Mouse (Mus musculus) lung, embryonic 15.5 days (tissue): Measurements from ENCODE around the gene Thsd4. TPM values are rescaled to one million over a fixed set of nuclear protein-coding genes. Genes with fewer than 3 reads are reported as not detected.

Source experiments
- ATAC-seq: fragments of 200-750 bp; cut with Nextera tagmentation; 2 replicates; pipeline ENCODE4 v1.8.0; 2017; ENCODE audit warnings: moderate number of reproducible peaks, borderline replicate concordance; ENCODE audit not compliant: low FRiP score, low TSS enrichment; ENCODE audit errors: extremely low read depth
- H3K27ac ChIP-seq: fragments of 300-500 bp; sonication (generic); 2 replicates; pipeline ENCODE4 v1.5.1; 2015; ENCODE audit warnings: moderate library complexity, mild to moderate bottlenecking, inconsistent platforms
- H3K27me3 ChIP-seq: fragments of 300-500 bp; sonication (generic); 2 replicates; pipeline ENCODE4 v1.6.1; 2015; ENCODE audit warnings: inconsistent platforms
- H3K36me3 ChIP-seq: fragments of 300-500 bp; sonication (generic); 2 replicates; pipeline ENCODE4 v1.6.1; 2015; ENCODE audit warnings: inconsistent platforms
- H3K4me1 ChIP-seq: fragments of 300-500 bp; sonication (generic); 2 replicates; pipeline ENCODE4 v1.6.1; 2015; ENCODE audit warnings: inconsistent platforms
- H3K4me2 ChIP-seq: fragments of 300-500 bp; sonication (generic); 2 replicates; pipeline ENCODE4 v1.6.1; 2015; ENCODE audit warnings: inconsistent platforms, mild to moderate bottlenecking, moderate library complexity
- H3K4me3 ChIP-seq: fragments of 300-500 bp; sonication (generic); 2 replicates; pipeline ENCODE4 v1.5.1; 2015; ENCODE audit warnings: mild to moderate bottlenecking, inconsistent platforms
- H3K9ac ChIP-seq: fragments of 300-500 bp; sonication (generic); 2 replicates; pipeline ENCODE4 v1.6.1; 2015; ENCODE audit warnings: inconsistent platforms
- H3K9me3 ChIP-seq: fragments of 300-500 bp; sonication (generic); 2 replicates; pipeline ENCODE4 v1.6.1; 2016; ENCODE audit warnings: inconsistent platforms
- WGBS: fragments of 180-500 bp; shearing (Covaris S2); methylation state at CpG from one replicate; pipeline ENCODE4 v1.1.7; 2015; 5-methylcytosine and 5-hydroxymethylcytosine counted together
- polyA plus RNA-seq: library from polyadenylated mRNA; unstranded; fragments of >200 nt; fragmentation: Nextera tagmentation; extraction: Ambion mirVana; gene quantifications from 2 replicates; pipeline ENCODE4 v1.2.1, GENCODE M21; 2015

Thsd4 gene
- polyA plus RNA-seq, 1 experiment from 2014 or later, result 10.0 TPM

- Histone ChIP-seq H3K27me3 (no peaks in the 10 kb centered on the region), H3K4me3 (no peak overlapping the region), H3K9ac (no peak overlapping the region), H3K36me3 (no peaks in the 10 kb centered on the region), H3K27ac (no peak overlapping the region), H3K4me2 (no peak overlapping the region), H3K4me1 (peaks cover 18% of the 10 kb centered on the region), H3K9me3 (no peaks in the 10 kb centered on the region)
- no peak for ATAC-seq
- 72% methylated on average over 7 of the region's 7 CpGs for WGBS
These were observed 568.3 kb downstream of the Thsd4 start for GRCm38 (mm10) chr9:59953556-59953955.

DNA sequence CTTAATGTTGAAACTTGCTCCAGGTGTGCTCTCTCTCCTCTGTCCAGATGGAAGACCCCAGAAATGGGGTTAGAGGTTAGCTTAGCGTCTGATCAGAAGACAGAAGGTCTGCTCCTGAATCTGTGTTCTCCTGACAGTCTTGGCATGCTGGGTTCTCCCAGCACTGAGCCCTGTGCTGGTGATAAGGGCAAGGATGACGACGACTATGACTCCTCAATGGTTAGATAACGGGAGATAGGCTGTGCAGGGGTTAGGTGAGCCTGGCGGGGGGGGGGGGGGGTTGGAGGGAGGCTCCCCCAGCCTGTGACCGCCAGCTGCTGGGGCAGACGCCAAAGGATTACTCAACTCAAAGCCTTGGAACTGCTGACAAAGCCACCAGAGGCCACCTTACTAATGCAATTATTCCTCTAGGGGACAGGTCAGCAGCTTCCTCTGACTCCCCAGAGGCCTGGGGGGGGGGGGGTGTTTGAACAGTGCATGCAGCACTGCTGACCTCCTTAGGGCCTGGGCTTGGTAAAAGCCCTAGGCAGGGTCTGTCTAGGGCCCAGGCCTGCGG is 569.3 kb downstream of the Thsd4 start:
- no peak overlapping the region for H3K27ac ChIP-seq
- H3K4me1 ChIP-seq, result peaks cover 18% of the 10 kb centered on the region
- no peaks in the 10 kb centered on the region for H3K9me3 ChIP-seq
- no peak overlapping the region for H3K4me2 ChIP-seq
- WGBS, result 38% methylated on average over 8 of the region's 8 CpGs
- ATAC-seq, result no peak
- H3K27me3 ChIP-seq, result no peaks in the 10 kb centered on the region
- no peaks in the 10 kb centered on the region for H3K36me3 ChIP-seq
- no peak overlapping the region for H3K9ac ChIP-seq
- H3K4me3 ChIP-seq, result no peak overlapping the region

- no peaks in the 10 kb centered on the region for H3K27me3 ChIP-seq
- no peak overlapping the region for H3K4me2 ChIP-seq
- no peaks in the 10 kb centered on the region for H3K9me3 ChIP-seq
- H3K9ac ChIP-seq, result no peak overlapping the region
- H3K27ac ChIP-seq, result no peak overlapping the region
- ATAC-seq, result no peak
- peaks cover 18% of the 10 kb centered on the region for H3K4me1 ChIP-seq
- 58% methylated on average over 4 of the region's 4 CpGs for WGBS
- H3K4me3 ChIP-seq, result no peak overlapping the region
- no peaks in the 10 kb centered on the region for H3K36me3 ChIP-seq
These were observed 569.9 kb downstream of the Thsd4 start for GRCm38 (mm10) chr9:59951943-59952342.

GRCm38 (mm10) chr9:59951001-59951750 is 570.7 kb downstream of the Thsd4 start:
- no peak for ATAC-seq
- H3K27me3 ChIP-seq, result no peaks in the 10 kb centered on the region
- 86% methylated on average over 9 of the region's 9 CpGs for WGBS
- H3K4me1 ChIP-seq, result peaks cover 12% of the 10 kb centered on the region
- no peak overlapping the region for H3K4me3 ChIP-seq
- no peak overlapping the region for H3K4me2 ChIP-seq
- H3K36me3 ChIP-seq, result no peaks in the 10 kb centered on the region
- no peaks in the 10 kb centered on the region for H3K9me3 ChIP-seq
- no peak overlapping the region for H3K9ac ChIP-seq
- H3K27ac ChIP-seq, result no peak overlapping the region

DNA sequence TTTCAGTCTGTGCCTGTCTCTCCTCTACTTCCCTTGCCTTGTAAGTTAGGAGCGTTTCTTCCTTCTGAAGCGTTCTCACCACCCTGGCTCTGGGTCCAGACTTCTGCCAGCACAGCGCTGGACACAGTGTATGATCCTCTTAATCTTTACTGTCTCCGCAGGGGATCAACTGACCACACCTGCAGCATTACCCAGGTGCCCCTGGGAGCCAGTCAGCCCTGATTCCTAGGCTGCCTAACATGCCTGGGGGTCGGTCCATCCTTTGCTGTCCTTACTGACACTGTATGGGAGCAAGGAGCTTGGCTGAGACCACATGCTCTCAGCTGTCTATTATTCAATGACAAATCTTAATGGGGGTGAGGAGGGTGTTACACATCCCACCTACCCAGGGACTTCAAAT is 571.9 kb downstream of the Thsd4 start:
- no peaks in the 10 kb centered on the region for H3K27me3 ChIP-seq
- no peak overlapping the region for H3K27ac ChIP-seq
- no peak for ATAC-seq
- peaks cover 3% of the 10 kb centered on the region; the same call in 1 of the 2 replicates for H3K4me1 ChIP-seq
- 88% methylated on average over 5 of the region's 5 CpGs for whole genome bisulfite sequencing
- no peaks in the 10 kb centered on the region for H3K36me3 ChIP-seq
- no peak overlapping the region for H3K4me2 ChIP-seq
- no peaks in the 10 kb centered on the region for H3K9me3 ChIP-seq
- no peak overlapping the region for H3K4me3 ChIP-seq
- H3K9ac ChIP-seq, result no peak overlapping the region

DNA sequence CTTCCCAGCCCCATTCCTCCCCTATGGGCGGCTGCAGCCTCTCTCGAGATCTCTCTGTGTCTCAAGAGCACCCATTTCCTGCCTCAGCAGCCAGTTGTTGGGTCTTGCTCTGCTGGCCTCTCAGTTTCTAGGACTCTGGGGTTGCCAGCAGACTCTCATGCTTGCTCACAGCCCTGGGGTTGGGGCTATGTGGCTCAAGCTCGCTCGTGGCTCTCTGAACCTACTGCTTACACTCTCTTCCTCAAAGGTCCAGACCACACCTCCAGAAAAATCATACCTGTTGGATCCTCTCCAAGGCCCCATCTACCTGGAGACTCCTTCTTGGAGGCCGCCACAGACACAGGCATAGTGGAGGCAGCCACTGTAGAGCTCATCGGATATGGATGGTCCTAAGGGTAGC is 572.3 kb downstream of the Thsd4 start:
- H3K36me3 ChIP-seq, result no peaks in the 10 kb centered on the region
- H3K4me3 ChIP-seq, result no peak overlapping the region
- WGBS, result 67% methylated on average over 6 of the region's 6 CpGs
- H3K27ac ChIP-seq, result no peak overlapping the region
- H3K27me3 ChIP-seq, result no peaks in the 10 kb centered on the region
- ATAC-seq, result no peak
- no peaks in the 10 kb centered on the region for H3K9me3 ChIP-seq
- peaks cover 3% of the 10 kb centered on the region; the same call in 1 of the 2 replicates for H3K4me1 ChIP-seq
- H3K4me2 ChIP-seq, result no peak overlapping the region
- H3K9ac ChIP-seq, result no peak overlapping the region

GRCm38 (mm10) chr9:59948691-59949250 is 573.1 kb downstream of the Thsd4 start:
- Histone ChIP-seq H3K9me3 (no peaks in the 10 kb centered on the region), H3K36me3 (no peaks in the 10 kb centered on the region), H3K9ac (no peak overlapping the region), H3K4me1 (peaks cover 3% of the 10 kb centered on the region; the same call in 1 of the 2 replicates), H3K27ac (no peak overlapping the region), H3K4me2 (no peak overlapping the region), H3K4me3 (no peak overlapping the region), H3K27me3 (no peaks in the 10 kb centered on the region)
- WGBS, result 76% methylated on average over 17 of the region's 17 CpGs
- ATAC-seq, result no peak

DNA sequence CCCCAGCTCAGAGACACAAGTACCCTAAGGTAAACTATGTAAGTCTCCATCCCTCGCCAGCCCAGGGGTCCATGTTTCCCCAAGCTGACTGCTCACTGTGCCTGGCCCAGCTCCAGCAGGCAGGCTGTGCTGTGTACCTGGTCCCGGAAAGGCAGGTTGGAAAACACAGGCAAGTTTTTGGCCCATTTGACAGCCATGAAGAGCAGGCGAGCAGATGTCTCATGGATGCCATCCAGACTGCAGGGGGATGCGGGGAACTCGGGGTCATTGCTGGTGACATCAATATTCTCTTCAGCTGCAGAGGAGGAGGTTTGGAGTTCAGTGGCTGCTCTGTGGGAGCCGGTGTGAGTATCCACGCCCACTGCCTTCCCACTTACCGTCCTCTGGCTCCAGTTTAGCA is 573.6 kb downstream of the Thsd4 start:
- H3K27me3 ChIP-seq, result no peaks in the 10 kb centered on the region
- no peak for ATAC-seq
- H3K9ac ChIP-seq, result no peak overlapping the region
- H3K27ac ChIP-seq, result no peak overlapping the region
- H3K4me3 ChIP-seq, result no peak overlapping the region
- H3K4me2 ChIP-seq, result no peak overlapping the region
- no peaks in the 10 kb centered on the region for H3K9me3 ChIP-seq
- 49% methylated on average over 8 of the region's 8 CpGs for WGBS
- H3K36me3 ChIP-seq, result no peaks in the 10 kb centered on the region
- H3K4me1 ChIP-seq, result peaks cover 5% of the 10 kb centered on the region; the same call in 1 of the 2 replicates

GRCm38 (mm10) chr9:59947271-59947670 is 574.6 kb downstream of the Thsd4 start:
- Histone ChIP-seq H3K9ac (no peak overlapping the region), H3K4me1 (peaks cover 8% of the 10 kb centered on the region; the same call in 1 of the 2 replicates), H3K27me3 (no peaks in the 10 kb centered on the region), H3K9me3 (no peaks in the 10 kb centered on the region), H3K27ac (no peak overlapping the region), H3K4me3 (no peak overlapping the region), H3K4me2 (no peak overlapping the region), H3K36me3 (no peaks in the 10 kb centered on the region)
- 70% methylated on average over 8 of the region's 8 CpGs for WGBS
- no peak for ATAC-seq

DNA sequence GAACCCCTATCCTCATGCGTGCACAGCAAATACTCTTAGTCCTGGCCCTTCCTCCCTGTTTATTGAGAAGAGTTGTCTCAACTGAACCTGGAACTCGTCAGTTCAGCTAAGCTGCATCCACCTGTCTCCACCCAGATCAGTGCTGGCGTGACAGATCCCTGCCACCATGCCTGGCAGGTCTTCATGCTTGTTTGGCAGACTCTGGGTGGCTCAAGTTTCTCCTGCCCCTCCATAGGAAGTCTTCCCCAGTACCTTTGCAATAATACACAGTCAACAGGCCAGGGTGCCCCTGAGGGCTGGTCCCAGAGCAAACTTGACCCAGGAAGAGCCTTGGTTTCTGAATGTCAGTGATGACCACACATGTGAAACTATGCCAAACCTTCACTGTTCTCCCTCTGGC is 576.6 kb downstream of the Thsd4 start:
- ATAC-seq, result no peak
- peaks cover 13% of the 10 kb centered on the region; the same call in 1 of the 2 replicates for H3K4me1 ChIP-seq

DNA sequence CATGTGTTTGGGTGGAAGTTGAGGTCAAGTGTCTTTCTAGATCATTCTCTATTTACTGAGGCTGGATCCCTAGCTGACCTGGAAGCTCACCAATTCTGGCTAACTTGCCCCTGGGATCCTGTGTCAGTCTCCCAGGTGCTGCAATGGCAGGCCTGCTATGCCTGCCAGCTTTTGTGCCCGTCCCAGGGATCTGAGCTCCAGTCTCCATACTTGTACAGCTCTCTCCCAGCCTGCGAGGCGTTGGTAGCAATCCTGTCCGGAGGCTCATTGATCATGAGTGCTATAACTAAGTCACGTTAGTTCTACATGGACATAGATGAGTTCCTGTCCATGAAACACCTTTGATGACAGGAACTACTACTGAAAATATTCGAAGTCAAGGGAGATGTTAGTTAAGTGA is 578.0 kb downstream of the Thsd4 start:
- Histone ChIP-seq H3K9ac (no peak overlapping the region), H3K9me3 (no peaks in the 10 kb centered on the region), H3K27ac (no peak overlapping the region), H3K36me3 (no peaks in the 10 kb centered on the region), H3K4me2 (no peak overlapping the region), H3K4me1 (peaks cover 23% of the 10 kb centered on the region; the same call in 1 of the 2 replicates), H3K27me3 (no peaks in the 10 kb centered on the region), H3K4me3 (no peak overlapping the region)
- 76% methylated on average over 6 of the region's 6 CpGs for WGBS
- ATAC-seq, result no peak

More for the DNA sequence above, 576.6 kb downstream of the Thsd4 start:
- H3K36me3 ChIP-seq, result no peaks in the 10 kb centered on the region
- H3K9ac ChIP-seq, result no peak overlapping the region
- no peak overlapping the region for H3K4me2 ChIP-seq
- 62% methylated on average over 3 of the region's 3 CpGs for WGBS
- H3K9me3 ChIP-seq, result no peaks in the 10 kb centered on the region
- no peak overlapping the region for H3K27ac ChIP-seq
- no peaks in the 10 kb centered on the region for H3K27me3 ChIP-seq
- H3K4me3 ChIP-seq, result no peak overlapping the region

GRCm38 (mm10) chr9:59942501-59943085 is 579.3 kb downstream of the Thsd4 start:
- Histone ChIP-seq H3K9ac (no peak overlapping the region), H3K4me2 (no peak overlapping the region), H3K9me3 (no peaks in the 10 kb centered on the region), H3K4me3 (no peak overlapping the region), H3K27ac (no peak overlapping the region), H3K36me3 (no peaks in the 10 kb centered on the region), H3K27me3 (no peaks in the 10 kb centered on the region), H3K4me1 (peaks cover 23% of the 10 kb centered on the region; the same call in 1 of the 2 replicates)
- WGBS, result 26% methylated on average over 5 of the region's 5 CpGs
- ATAC-seq, result no peak
